Mouse (Mus musculus) ES-E14 (cell line): ENCODE measurements at regions not wholly inside any gene's neighbourhood (a gene's known extent, or its start where the extent isn't known, plus 50 kb on each side); places are given as distances from the start of the nearest gene placed in this dataset.

Experiments
- DNase-seq: peaks from one replicate; pipeline ENCODE4 v3.0.0-alpha.2; 2013; ENCODE audit warnings: low read depth, low spot score
- H3K27ac ChIP-seq: 2 replicates; pipeline ENCODE4 v1.5.1; 2012; ENCODE audit warnings: low read depth, mild to moderate bottlenecking, low read length, moderate library complexity, mixed read lengths; ENCODE audit not compliant: poor library complexity, insufficient read depth, severe bottlenecking
- H3K36me3 ChIP-seq: 2 replicates; pipeline ENCODE4 v1.6.1; 2012; ENCODE audit warnings: mild to moderate bottlenecking, low read length, moderate library complexity, mixed read lengths; ENCODE audit not compliant: control insufficient read depth, poor library complexity, insufficient read depth, severe bottlenecking
- H3K4me1 ChIP-seq, 2 experiments: fragments of 150-350 bp in 1 of 2; sonication (generic) in 1 of 2; 2 replicates each; pipeline ENCODE4 v1.6.1; 2012; ENCODE audit warnings: low read length in 2 of 2, mild to moderate bottlenecking in 1 of 2, mixed read lengths in 1 of 2; ENCODE audit not compliant: control insufficient read depth in 2 of 2, insufficient read depth in 2 of 2, poor library complexity in 1 of 2
- H3K4me3 ChIP-seq, 2 experiments: fragments of 150-350 bp in 1 of 2; sonication (generic) in 1 of 2; 2 replicates each; pipeline ENCODE4 v1.5.1; 2012; ENCODE audit warnings: low read length in 2 of 2, low read depth in 1 of 2, mild to moderate bottlenecking in 1 of 2, mixed read lengths in 1 of 2; ENCODE audit not compliant: insufficient read depth in 1 of 2, poor library complexity in 1 of 2, severe bottlenecking in 1 of 2
- H3K9ac ChIP-seq: 2 replicates; pipeline ENCODE4 v1.6.1; 2012; ENCODE audit warnings: low read depth, mild to moderate bottlenecking, low read length, mixed read lengths; ENCODE audit not compliant: poor library complexity, insufficient read depth, severe bottlenecking
- H3K9me3 ChIP-seq: fragments of 150-350 bp; sonication (generic); 2 replicates; pipeline ENCODE4 v1.6.1; 2012; ENCODE audit warnings: low read depth, mild to moderate bottlenecking, low read length; ENCODE audit not compliant: control insufficient read depth, insufficient read depth
- CHD2 ChIP-seq: IDR thresholded peaks from 2 replicates; pipeline ENCODE4 v1.6.1; 2014; ENCODE audit warnings: mild to moderate bottlenecking, low read depth, low read length, inconsistent platforms
- HCFC1 ChIP-seq: IDR thresholded peaks from 2 replicates; pipeline ENCODE4 v1.6.1; 2012; ENCODE audit warnings: low read length, inconsistent platforms, borderline replicate concordance; ENCODE audit not compliant: insufficient read depth
- MAFK ChIP-seq: IDR thresholded peaks from 2 replicates; pipeline ENCODE4 v1.6.1; 2014; ENCODE audit warnings: mild to moderate bottlenecking, low read depth, low read length, inconsistent platforms; ENCODE audit not compliant: insufficient read depth
- ZC3H11A ChIP-seq: IDR thresholded peaks from 2 replicates; pipeline ENCODE4 v1.6.1; 2012; ENCODE audit warnings: low read depth, mild to moderate bottlenecking, inconsistent platforms, low read length, borderline replicate concordance
- ZNF384 ChIP-seq: IDR thresholded peaks from 2 replicates; pipeline ENCODE4 v1.6.1; 2012; ENCODE audit warnings: low read depth, low read length, inconsistent platforms
- in situ Hi-C, 2 experiments: fragments of 600-800 bp; cut with MboI; formaldehyde crosslinking; loops; one replicate each; pipeline ENCODE4 v1.15.1; 2025; ENCODE audit warnings: low sequenced_read_pairs in 2 of 2, inconsistent platforms in 1 of 2; ENCODE audit not compliant: unreplicated experiment in 2 of 2

- no peaks in the 10 kb centered on the region for H3K4me1 ChIP-seq
- H3K36me3 ChIP-seq, result no peaks in the 10 kb centered on the region
- H3K9me3 ChIP-seq, result no peaks in the 10 kb centered on the region
- in situ Hi-C loops, result no loop called here
- TF ChIP-seq MAFK (no peak), CHD2 (no peak), ZNF384 (no peak), HCFC1 (no peak), ZC3H11A (no peak)
- H3K9ac ChIP-seq, result no peak overlapping the region
- H3K27ac ChIP-seq, result no peak overlapping the region
- DNase-seq, result no peak
- H3K4me3 ChIP-seq, result no peak overlapping the region
Observed at GRCm38 (mm10) chr14:105606551-105606950, 290.1 kb downstream of the Spry2 start.

DNA sequence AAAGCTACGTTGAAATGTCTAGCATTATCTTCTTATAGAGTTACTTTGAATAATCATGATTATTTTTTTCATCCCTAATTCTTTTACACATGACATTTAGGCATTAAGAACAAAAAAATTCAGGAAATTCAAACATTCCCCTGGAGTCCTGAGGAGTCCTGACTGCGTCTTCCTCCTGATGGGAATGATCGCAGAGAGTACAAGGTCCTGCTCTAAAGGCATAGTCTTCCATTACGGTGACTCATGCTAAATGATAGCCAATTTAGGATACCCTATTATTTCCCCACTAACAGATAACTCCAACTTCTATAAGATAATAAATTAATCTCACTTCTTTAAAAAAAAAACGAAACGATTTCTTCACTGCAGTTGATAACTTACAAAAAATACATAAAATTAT, 292.2 kb downstream of the Spry2 start:
- Histone ChIP-seq H3K36me3 (no peaks in the 10 kb centered on the region), H3K4me3 (no peak overlapping the region), H3K9me3 (no peaks in the 10 kb centered on the region), H3K27ac (no peak overlapping the region), H3K9ac (no peak overlapping the region), H3K4me1 (no peaks in the 10 kb centered on the region)
- DNase-seq, result no peak
- TF ChIP-seq HCFC1, result no peak
- TF ChIP-seq ZC3H11A, result no peak
- TF ChIP-seq MAFK, result no peak
- no peak for TF ChIP-seq ZNF384
- no peak for TF ChIP-seq CHD2
- in situ Hi-C loops, result no loop called here

GRCm38 (mm10) chr14:105603047-105603461, 293.6 kb downstream of the Spry2 start:
- Histone ChIP-seq H3K27ac (no peak overlapping the region), H3K9ac (no peak overlapping the region), H3K36me3 (no peaks in the 10 kb centered on the region), H3K4me3 (no peak overlapping the region), H3K4me1 (no peaks in the 10 kb centered on the region), H3K9me3 (no peaks in the 10 kb centered on the region)
- DNase-seq, result no peak
- in situ Hi-C loops, result no loop called here
- no peak for TF ChIP-seq ZNF384
- no peak for TF ChIP-seq ZC3H11A
- no peak for TF ChIP-seq CHD2
- no peak for TF ChIP-seq HCFC1
- TF ChIP-seq MAFK, result no peak

DNA sequence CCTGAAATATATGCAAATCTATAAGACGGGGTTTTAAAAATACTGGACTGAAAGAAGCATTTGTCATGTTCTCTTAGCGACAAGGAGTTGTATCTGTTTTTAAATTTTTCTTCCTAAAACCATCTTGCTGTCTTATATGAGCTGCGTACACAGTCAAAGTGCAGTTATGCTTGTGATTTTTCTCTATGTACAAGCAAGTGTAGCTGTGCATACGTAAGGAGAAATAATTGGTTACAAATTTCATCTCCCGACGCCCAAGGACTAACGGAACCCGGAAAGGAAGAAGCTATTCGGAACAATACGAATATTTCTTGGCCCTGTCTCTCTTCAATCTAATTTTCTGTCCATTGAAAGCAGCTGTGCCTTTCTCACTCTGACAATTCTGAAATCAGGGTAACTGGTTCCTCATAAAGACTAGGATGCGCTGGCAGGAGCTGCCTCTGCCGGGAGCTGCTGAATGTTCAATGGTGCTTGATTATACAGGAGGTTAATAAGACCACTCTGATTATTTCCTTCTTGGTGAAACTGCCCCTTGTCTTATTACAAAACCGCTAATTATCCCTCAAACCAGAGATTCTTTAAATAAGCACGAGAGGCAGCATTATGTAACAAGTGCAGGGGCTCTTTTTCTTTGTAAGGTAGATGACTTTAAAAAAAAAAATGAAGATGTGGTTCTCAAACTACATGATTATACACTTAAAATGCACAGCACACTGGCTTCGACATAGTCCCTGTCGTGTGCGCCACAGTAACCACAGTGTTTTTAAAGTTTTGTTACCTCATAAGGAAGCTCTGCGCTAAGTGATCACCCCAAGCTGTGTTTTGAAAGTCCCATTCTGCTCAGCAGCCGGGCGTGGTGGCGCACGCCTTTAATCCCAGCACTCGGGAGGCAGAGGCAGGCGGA, 296.8 kb downstream of the Spry2 start:
- Histone ChIP-seq H3K9me3 (no peaks in the 10 kb centered on the region), H3K4me1 (no peaks in the 10 kb centered on the region), H3K36me3 (no peaks in the 10 kb centered on the region), H3K9ac (no peak overlapping the region), H3K27ac (no peak overlapping the region), H3K4me3 (no peak overlapping the region)
- DNase-seq, result no peak
- TF ChIP-seq ZC3H11A (no peak), ZNF384 (no peak), MAFK (no peak), HCFC1 (no peak), CHD2 (no peak)
- in situ Hi-C loops, result no loop called here

DNA sequence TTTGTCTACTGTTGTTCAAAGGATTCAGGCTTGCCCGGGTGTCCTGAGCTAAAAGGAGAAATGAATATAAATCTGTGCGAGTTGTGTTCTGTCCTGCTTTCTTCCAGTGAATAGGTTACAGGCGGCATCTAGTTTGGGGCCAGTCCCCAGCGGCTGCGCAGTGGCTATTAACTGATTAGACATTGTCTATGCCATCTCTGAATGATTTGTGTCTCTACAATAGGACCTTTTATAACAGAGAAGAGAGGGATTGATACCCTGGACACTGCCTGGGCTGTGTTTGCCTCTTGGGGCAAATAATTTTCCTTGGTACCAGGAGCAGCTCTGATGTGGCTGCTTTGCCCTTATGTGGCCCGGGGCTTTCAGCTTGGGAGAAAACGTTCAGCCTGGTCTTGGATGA, 306.9 kb downstream of the Spry2 start:
- H3K27ac ChIP-seq, result no peak overlapping the region
- TF ChIP-seq ZC3H11A (no peak), ZNF384 (no peak), HCFC1 (no peak), CHD2 (no peak), MAFK (no peak)
- in situ Hi-C loops, result no loop called here
- H3K4me1 ChIP-seq, result no peaks in the 10 kb centered on the region
- no peak overlapping the region for H3K4me3 ChIP-seq
- no peaks in the 10 kb centered on the region for H3K36me3 ChIP-seq
- H3K9ac ChIP-seq, result no peak overlapping the region
- DNase-seq, result no peak
- H3K9me3 ChIP-seq, result no peaks in the 10 kb centered on the region
